Mouse (Mus musculus): ENCODE data around the gene Timm17b. TPM values are rescaled to one million over a fixed set of nuclear protein-coding genes. Genes with fewer than 3 reads are reported as not detected.
A peak's percentile ranks its signal among the peaks of the same experiment; 100 is the strongest.

The Timm17b gene
- total and polyA plus RNA-seq, 3 experiments: 107 to 381 TPM; not detected in 1

DNA sequence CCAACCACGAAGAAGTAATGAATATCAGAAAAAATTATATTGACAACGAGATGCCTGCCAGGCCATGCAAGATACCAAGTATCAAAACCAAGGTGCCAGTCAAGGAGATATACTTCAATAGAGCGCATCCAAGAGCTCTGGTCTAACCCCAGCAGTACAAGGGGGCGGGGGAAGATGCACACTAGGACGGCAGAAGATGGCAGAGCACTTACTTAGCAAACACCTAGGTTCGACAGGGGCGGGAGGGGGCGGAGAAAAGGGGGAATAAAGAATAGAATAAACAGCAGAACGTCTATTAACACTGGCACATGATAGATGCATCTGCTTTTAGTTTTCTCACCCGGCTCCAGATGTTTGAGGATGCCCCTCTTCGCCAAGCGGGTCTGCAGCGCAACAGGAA, 946 bp upstream of the Timm17b start:
- Histone ChIP-seq H3K27me3 (ENCODE audit: control insufficient read depth in 1 of 2, insufficient read depth in 2 of 2, low read length in 2 of 2) (no peaks in the 10 kb centered on the region), H3K27ac (ENCODE audit: control insufficient read depth, low read depth, low read length) (peak overlapping the region; percentile 94), H3K79me2 (ENCODE audit: control insufficient read depth, insufficient read depth, low read length, poor library complexity) (peaks cover 9% of the 10 kb centered on the region), H3K36me3 (ENCODE audit: control insufficient read depth in 1 of 2, insufficient read depth in 2 of 2, low read length in 2 of 2) (peaks cover 1 to 8% of the 10 kb centered on the region in 2 experiments; a peak in 3 of 4 replicates), H3K4me3 (ENCODE audit: control insufficient read depth in 1 of 2, insufficient read depth in 1 of 2, low read depth in 2 of 2, low read length in 2 of 2) (peak overlapping the region; percentile 74 to 77), H3K4me1 (ENCODE audit: control insufficient read depth in 1 of 2, insufficient read depth in 2 of 2, low read length in 2 of 2) (peaks cover 2 to 9% of the 10 kb centered on the region in 2 experiments; a peak in 3 of 4 replicates), H3K9ac (ENCODE audit: control insufficient read depth, low read depth, low read length, poor library complexity, severe bottlenecking) (peak overlapping the region; percentile 79), H3K9me3 (replicated peaks; ENCODE audit: insufficient read depth, low read length) (no peaks in the 10 kb centered on the region)
- TF ChIP-seq SMC3 (IDR thresholded peaks at IDR 0.05; ENCODE audit: low read depth, low read length): 0 out of 2 replicates have a peak, but pooled peaks have one; percentile 4
- no peak for TF ChIP-seq MAX (IDR thresholded peaks at IDR 0.05; ENCODE audit: low read length)
- DNase-seq (ENCODE audit: low read depth, low spot score): peak; percentile 71

GRCm38 (mm10) chrX:7904441-7904840, 5.3 kb downstream of the Timm17b start:
- no peak for DNase-seq (ENCODE audit: low read depth, low spot score)
- Histone ChIP-seq H3K4me1 (ENCODE audit: control insufficient read depth in 1 of 2, insufficient read depth in 2 of 2, low read length in 2 of 2) (peaks cover 0 to 5% of the 10 kb centered on the region in 2 experiments; a peak in 2 of 4 replicates), H3K9ac (ENCODE audit: control insufficient read depth, low read depth, low read length, poor library complexity, severe bottlenecking) (no peak overlapping the region), H3K9me3 (replicated peaks; ENCODE audit: insufficient read depth, low read length) (no peaks in the 10 kb centered on the region), H3K79me2 (ENCODE audit: control insufficient read depth, insufficient read depth, low read length, poor library complexity) (peaks cover 3% of the 10 kb centered on the region; the same call in 1 of the 2 replicates), H3K36me3 (ENCODE audit: control insufficient read depth in 1 of 2, insufficient read depth in 2 of 2, low read length in 2 of 2) (peaks cover 0 to 8% of the 10 kb centered on the region in 2 experiments; a peak in 3 of 4 replicates), H3K4me3 (ENCODE audit: control insufficient read depth in 1 of 2, insufficient read depth in 1 of 2, low read depth in 2 of 2, low read length in 2 of 2) (no peak overlapping the region), H3K27me3 (ENCODE audit: control insufficient read depth in 1 of 2, insufficient read depth in 2 of 2, low read length in 2 of 2) (no peaks in the 10 kb centered on the region), H3K27ac (ENCODE audit: control insufficient read depth, low read depth, low read length) (no peak overlapping the region)
- TF ChIP-seq POLR2AphosphoS2 (IDR thresholded peaks at IDR 0.05; ENCODE audit: low read length) (no peak), E2F4 (IDR thresholded peaks at IDR 0.05; ENCODE audit: borderline replicate concordance, low read depth, low read length) (no peak), RAD21 (IDR thresholded peaks at IDR 0.05; ENCODE audit: low read depth, low read length) (no peak), TAL1 (IDR thresholded peaks at IDR 0.05; ENCODE audit: low read length) (no peak), MXI1 (IDR thresholded peaks at IDR 0.05; ENCODE audit: low read depth, low read length) (no peak), ZMIZ1 (IDR thresholded peaks at IDR 0.05; ENCODE audit: low read depth, low read length) (no peak), SMC3 (IDR thresholded peaks at IDR 0.05; ENCODE audit: low read depth, low read length) (no peak), TBP (IDR thresholded peaks at IDR 0.05; ENCODE audit: low read depth, low read length) (no peak), MYC (IDR thresholded peaks at IDR 0.05; ENCODE audit: low read depth, low read length) (no peak), POLR2A (IDR thresholded peaks at IDR 0.05; ENCODE audit: control insufficient read depth in 1 of 2, insufficient read depth in 1 of 2, low read depth in 1 of 2, low read length in 2 of 2, poor library complexity in 1 of 2) (no peak), ZKSCAN1 (IDR thresholded peaks at IDR 0.05; ENCODE audit: low read depth, low read length) (no peak), HCFC1 (IDR thresholded peaks at IDR 0.05; ENCODE audit: low read depth, low read length) (no peak), MAX (IDR thresholded peaks at IDR 0.05; ENCODE audit: low read length) (no peak), MAFK (IDR thresholded peaks at IDR 0.05; ENCODE audit: borderline replicate concordance, low read depth, low read length) (no peak), NRF1 (IDR thresholded peaks at IDR 0.05; ENCODE audit: insufficient read depth, low read depth, low read length, poor library complexity, severe bottlenecking) (no peak), CHD2 (IDR thresholded peaks at IDR 0.05; ENCODE audit: low read length) (no peak), MEF2A (IDR thresholded peaks at IDR 0.05; ENCODE audit: extremely low read depth, insufficient replicate concordance, low read depth, low read length, poor library complexity, severe bottlenecking) (no peak), ZC3H11A (IDR thresholded peaks at IDR 0.05; ENCODE audit: low read depth, low read length) (no peak)
